Mouse (Mus musculus): ENCODE results near the gene Palm2.
A peak's percentile ranks its signal among the peaks of the same experiment; 100 is the strongest.

Palm2 gene

DNA sequence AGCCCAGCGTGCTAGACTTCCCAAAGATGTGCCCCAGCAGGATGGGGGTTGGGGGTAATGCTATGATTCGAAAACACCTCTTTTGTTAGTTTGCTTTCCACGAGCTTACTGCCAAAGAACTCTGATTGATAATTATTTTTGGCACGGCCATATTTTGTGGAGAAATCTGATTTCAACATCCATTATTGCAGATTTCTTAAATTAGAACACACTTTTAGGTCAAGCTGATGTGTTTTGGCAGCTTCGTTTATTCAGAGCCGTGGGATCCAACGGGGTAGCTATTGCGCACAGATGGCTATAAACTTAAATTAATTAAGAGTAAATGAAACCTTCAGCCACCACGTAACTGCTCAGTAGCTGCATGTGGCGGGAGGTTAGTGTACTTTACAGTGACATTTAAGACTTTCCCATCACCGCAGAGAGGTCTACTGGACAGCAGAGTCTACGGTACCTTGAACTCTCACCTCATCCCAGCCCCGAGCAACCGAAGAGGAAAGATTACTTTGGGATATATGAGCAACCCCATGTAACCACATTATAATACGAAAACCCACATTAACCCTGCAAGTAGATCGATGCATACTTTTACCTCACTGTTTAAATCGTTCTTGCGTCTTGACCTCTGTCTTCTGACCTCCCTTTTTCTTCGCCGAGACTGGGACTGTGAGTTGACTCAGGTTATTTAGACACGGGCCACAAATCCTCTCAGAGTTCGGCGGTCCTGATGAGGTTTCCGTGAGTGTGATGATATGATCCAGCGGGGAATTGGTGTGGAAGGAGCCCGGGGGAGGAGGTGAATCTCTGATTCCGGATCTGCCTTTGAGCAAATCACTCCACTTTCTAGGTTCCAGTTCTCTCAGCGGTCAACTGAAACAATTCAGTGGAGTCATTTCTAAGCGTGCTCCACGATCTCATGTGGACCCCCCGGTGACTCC lies 80.2 kb downstream of the Palm2 start:
- peak in 1 of 2 experiments; percentile 29 for DNase-seq

DNA sequence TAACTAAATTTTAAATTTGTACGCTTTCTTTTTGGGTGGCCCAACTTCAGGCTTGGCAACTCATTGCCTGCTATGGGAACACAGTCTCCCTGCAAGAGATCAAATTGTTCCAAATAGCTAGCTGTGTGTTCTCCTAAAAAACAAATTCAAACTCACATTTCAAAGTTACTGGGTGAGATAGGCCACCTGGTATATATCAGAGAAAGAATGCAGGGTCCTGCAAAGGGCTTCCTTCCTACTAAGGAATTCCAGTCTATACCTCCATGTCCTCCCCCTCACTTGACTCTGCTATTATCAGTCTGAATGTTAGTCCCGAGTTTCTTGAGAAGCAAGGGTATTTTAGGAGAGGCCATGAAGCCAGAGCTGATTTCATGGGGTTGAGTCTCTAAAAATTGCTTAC lies 81.3 kb downstream of the Palm2 start:
- no peak for DNase-seq

DNA sequence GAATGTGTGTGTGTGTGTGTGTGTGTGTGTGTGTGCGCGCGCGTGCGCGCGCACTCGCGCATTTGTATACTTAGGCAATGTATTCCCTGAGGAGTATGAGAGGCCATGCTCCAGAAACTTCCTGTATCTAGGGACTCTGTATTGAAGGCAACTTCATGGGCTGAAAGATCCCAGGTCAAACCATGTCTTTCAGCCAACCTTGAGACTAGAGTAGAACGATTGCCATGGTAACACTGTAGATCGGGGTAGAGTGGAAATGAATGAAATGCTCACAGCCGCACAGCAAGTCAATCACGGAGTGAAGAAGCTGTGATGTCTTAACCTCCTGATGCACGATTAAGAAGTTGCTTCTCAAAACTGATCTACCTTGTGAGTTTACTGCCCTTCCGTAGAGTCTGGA lies 89.4 kb downstream of the Palm2 start:
- no peak for DNase-seq

DNA sequence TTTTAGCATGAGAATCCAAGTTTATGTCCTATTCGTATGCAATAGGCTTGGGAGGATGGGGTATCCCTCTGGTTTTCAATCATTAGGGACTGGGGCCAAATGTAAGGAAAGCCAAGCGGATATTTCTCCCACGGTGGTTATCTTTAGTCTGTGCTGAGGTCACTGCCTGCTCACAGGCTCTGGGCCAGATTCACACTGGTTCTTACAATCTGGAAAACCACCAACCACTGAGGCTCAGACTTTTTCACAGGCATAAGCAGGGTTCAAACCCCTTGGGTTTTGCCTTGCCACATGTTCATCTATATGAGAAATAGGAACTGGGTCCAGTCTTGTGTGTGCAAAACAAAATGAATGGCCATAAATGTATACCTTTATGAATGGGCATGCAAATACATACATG lies 90.4 kb downstream of the Palm2 start:
- no peak for DNase-seq

DNA sequence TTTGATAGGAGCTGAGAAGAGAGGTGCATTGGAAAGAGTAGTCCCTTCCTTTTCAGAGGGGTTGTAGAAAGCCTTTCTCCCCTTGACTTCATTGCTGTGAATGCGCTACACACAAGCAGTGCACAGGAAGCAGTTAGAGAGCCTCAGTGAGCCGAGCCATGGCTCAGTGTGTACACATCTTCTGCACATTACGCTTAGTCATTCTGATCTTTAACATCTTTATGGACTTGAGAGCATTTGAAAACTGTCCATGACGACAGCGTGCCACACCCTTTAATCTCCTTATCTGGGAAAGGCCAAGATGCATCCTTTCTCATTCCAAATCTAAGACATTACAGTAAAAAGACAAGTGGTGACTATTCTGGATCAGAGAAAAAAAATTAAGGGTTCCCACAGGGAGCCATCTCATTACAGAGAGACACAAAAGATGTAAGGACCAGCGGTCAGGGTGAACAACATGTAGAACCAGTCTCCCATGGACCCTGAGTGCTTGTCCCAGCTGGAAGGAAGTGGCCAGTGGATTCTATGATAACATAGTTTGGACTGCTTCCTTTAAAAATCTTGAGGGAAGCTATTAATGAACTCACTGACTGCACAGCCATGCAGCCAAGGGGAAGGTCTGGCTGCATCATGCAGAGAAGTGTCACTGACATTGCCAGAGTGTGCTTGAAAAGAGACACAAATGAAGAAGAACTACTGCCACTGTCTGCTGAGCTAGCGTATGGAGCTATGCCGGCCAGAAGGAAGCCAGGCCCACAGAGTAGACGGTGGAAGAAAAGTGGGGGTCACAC lies 91.4 kb downstream of the Palm2 start:
- no peak for DNase-seq

DNA sequence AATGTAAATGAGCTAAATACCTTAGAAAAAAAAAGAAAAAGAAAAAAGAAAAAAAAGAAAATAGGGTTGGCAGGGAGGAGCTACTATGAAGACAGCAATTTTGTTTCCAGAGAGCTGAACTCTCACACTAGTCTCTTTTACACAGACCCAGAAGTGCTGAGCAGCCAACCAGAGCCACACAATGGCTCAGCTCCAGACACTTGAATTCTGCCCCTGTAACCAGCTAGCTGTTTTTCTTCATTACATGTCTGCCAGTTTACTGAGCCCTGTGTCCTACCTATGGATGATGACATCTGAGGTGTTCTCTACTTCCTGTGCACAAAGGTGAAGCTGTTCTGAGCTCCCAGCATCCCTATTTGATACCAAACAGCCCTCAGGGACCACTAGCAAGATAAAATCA lies 94.2 kb downstream of the Palm2 start:
- DNase-seq = no peak

DNA sequence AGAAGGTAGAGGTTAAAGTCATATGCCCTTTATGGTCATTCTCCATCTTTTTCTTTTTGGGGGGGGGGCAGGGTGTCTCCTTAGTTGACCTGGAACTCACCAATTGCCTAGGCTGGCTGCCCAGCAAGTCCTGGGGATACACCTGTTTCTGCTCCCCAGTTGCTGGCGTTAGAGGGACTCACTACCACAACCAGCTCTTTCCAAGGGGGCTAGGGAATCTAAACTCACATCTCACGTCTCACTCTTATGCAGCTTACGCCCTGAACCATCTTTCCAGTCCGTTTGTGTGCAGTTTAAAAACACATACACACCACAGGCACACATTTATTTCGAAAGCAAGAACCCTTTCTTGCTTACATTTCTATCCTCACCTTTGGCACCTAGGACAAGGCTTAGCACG lies 99.6 kb downstream of the Palm2 start:
- DNase-seq = no peak

DNA sequence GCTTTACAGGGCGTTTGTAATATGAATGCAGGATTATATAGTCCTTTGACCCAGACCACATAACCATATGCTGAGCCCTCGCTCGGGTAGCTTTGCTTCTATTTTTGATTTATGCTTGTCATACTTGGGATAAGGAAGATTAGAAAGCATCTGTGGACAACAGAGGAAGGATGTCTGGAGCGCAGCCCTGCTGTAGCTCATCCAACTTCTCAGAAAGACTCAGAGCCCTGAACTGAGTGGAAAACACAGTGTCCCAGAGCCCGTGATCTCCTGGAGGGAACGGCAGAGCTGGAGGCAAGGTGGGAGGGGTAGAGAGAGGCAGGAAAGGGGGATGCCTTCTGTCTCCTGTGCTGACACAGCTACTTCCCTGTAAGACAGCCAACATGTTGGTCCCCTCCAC lies 100.2 kb downstream of the Palm2 start:
- DNase-seq = no peak

DNA sequence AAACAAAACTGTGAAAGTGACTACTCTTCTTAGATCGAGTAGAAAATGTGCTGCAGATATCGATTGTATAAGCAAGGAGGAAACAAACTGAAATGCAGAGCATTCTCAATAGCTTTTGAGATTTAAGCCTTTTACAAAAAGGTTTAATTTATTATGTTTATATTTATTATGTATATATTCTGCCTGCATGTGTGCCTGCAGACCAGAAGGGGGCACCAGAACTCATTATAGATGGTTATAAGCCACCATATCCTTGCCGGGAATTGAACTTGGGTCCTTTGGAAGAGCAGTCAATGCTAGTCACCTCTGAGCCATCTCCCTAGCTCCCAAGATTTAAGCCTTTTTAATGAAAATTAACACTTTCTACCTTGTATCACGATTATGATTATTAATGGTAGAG lies 101.0 kb downstream of the Palm2 start:
- no peak for DNase-seq

DNA sequence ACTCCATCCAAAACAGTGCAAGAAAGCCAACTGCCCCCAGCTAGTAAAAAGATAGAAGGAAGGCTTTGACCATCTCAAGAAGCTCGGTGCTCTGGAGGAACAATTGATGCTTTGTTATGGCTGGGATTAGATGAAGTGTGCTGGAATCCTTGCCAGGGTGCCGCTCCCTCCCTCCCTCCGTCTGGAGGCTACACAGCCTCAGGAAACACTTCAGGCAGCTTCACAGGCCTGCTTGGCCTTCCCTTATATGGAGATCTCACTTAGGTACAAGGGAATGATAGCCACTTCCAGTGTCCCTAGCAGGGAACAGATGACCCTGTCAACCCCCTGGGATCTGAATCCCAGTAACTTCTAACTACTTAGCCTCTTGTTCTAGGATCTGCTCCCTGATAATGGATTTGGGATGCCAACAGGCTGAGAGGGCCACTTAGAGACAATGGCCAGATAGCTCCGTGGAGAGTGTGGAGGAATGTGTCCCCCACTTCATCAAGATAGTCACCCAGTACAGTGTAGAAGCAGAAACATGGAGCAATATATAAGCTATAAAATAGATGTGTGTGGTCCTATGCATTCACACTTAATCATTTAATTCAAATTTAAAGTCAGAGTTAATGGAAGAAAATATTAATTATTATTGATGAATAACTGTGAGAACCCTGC lies 104.1 kb downstream of the Palm2 start:
- DNase-seq = peak in 1 of 2 experiments; percentile 20

DNA sequence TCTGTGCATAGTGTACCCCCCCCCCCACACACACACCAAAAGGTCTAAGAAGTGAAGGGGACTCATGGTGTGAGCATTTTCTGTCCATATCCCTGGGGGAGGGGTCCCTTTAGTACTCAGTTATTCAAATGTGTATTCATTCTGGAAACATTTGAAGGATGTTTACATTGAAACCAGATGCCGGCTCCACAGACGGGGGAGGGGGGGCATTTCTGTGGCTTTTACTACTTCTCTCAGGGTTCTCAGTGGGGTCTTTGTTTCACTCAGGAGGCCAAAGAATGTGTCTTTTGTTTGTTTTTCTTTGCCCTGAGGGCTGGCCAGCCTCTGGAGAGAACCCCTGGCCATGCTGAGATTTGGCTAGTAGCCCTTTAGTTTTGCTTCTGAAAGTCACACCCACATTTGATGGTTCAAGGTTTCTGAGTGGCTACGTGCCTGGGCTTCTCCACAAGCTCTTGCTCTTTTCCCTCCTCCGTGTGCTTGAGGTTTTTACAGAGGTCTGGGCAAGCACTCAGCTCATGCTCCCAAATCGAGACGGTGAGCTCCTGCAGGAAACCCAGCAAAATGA lies 109.7 kb downstream of the Palm2 start:
- peak; percentile 63 to 74 for DNase-seq

DNA sequence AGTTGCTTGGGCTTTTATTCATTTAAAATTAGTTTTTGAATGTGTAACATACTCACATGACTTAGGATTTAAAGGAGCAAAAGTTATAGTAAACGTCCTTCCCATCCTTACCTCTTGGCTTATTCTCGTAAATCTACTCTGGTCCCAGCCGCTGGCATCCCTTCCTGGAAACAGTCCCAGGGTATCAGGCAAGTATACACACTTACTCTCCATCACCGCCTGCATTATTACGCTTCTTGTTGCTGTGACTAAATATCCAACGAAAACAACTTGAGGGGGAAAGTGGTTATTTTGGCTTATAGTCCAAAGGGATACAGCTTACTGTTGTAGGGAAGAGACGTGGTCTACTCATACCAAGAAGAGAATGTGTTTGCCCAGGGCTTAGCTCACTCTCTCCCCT lies 113.7 kb downstream of the Palm2 start:
- no peak for DNase-seq

DNA sequence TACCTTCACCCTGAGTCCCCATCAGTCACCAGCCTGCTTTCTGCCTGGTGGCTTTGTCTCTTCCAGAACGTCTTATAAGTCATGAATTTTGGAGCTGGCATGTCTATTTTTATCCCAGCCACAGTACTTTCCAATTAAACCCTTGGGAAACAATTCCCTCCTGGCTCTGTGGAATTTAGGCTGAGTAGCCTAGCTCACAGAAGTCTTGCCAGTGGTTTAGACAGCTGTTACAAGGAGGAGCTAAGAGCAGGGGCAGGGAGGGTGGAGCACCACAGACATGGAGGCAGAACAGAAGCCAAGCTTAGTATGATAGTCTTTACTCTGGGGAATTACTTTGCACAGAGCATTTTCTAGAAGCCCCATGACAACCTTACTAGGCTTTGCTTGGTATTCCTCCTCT lies 116.2 kb downstream of the Palm2 start:
- no peak for DNase-seq

DNA sequence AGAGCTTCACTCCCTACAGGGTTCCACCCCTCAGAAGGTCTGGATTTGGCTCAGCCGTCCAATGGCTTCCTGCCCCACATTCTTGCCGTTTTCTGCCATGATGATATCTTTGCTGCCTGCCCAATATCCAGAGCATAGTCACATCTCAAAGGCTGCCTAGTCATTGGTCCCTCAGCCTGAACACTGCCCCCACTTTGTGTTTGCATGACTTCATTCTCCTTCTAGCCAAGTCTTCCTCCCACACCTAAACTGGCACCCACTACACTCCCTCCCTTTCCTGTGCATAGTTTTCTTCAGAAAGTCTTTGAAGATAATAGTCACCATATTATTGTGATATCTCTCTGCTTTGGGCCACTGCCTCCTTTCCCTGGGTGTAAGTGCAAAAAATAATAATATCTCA lies 123.1 kb downstream of the Palm2 start:
- no peak for DNase-seq

DNA sequence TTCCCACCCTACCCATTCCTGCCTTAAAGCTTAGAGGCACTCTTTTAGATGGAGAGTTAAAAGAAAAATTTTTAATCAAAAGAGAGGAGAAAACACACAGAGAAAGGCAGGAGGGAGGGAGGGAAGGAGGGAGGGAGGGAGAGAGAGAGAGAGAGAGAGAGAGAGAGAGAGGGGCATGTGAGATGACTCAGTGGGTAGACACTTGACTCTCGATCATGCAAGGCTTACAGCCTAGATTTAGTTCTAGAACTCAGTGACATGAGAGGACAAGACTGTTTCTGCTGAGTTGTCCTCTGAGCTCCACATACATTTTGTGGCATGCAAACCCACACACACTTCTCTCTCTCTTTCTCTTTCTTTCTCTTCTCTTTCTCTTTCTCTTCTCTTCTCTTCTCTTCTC lies 125.4 kb downstream of the Palm2 start:
- no peak for DNase-seq

DNA sequence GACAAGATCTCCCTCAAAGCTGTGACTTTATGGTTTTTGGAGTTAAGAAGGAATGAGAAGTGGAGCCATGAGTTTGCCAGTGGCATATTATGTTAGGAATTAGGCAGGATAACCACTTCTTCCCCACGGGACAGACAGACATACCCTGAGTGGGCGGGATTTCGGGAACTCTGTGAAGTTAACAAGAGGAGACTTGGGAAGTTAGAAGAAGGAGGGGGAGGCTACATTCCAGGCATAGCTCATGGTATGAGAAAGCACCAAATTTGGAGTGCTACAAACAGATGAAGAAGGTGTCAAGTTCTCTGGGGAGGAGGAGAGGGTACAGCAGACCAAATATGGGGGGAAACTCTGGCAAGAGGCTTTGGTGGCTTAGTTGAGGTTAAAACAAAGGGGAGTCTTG lies 126.0 kb downstream of the Palm2 start:
- no peak for DNase-seq

DNA sequence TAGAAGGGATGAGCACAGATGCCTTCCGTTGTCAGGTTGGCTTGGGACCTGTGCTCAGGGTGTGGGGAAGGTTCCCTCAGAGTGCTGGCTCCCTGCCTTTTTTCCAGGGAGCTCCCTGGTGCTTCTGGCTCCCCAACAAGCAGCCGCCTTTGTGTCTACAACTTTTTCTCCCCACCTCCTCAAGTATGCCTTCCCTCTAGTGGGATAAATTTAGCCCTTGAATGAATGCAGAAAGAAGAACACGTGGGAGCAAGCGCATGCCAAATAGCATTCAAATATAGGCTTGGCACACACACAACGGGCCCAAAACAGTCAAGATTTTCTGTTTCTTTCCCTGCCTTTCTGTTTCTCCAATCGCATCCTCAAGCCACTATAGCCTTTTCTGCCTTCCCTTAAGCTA lies 127.0 kb downstream of the Palm2 start:
- peak; percentile 19 to 36 for DNase-seq

DNA sequence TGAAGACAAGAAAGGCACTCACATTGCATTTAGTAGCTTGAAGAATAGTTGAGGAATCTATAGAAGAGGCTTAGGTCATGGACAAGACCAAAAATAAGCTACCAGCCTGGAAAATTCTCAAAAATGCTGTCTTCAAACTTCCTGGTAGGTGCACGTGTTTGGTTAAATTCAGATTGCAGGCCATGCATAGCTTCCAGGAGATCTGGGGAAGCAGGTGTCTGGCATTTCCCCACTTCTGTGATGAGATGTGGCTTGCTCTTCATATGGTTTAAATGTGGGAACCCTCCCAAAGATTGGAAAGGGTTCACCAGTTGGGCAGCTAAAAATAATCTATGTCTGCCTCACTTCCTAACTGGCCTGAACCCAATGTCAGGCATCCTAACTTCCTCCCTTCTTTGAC lies 131.2 kb downstream of the Palm2 start:
- DNase-seq = no peak

DNA sequence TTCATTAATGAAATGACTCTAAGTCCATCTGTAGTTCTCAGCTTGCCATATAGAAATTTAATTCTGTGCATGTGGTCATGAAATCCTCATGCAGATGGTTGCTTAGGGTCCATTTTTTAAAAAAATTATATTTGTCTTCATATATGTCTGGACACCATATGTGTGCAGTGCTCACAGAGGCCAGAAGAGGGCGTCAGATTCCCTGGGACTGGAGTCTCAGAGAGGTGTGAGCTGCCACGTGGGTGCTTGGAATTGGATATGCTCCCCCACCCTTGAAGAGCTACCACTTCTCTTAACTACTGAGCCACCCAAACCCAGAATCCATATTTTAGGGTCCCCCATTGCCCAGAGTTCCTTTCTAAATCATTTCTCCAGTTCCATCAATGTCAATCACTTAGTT lies 131.8 kb downstream of the Palm2 start:
- no peak for DNase-seq

DNA sequence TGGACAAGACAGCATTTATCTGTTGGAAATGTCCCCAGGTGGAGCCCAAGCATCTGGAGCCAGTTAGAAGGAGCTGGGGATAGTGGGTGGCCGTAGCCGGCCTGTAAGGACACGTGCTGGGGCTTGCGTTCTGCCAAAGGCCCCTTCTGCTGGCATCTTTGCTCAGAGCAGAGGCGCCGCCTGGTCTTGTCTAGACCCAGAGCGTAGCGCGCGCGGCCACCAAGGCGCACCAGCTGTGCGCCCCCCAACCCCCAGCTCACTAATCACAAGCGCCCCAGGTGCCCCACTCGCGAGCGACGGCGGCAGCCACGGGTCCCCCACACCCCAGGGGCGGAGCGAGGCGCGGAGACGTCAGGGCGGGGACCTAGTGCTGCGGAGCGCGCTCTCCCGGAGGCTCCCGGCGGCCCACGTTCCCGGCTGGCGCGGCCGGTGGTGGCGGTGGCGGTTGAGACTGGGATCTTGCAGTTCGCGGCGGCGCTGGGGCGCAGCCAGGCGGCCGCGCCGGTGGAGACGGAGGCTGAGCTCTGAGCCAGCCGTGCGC lies 133.7 kb downstream of the Palm2 start, which contains the start of gene Pakap:
Gene Pakap, plus strand, starts transcription at position 514 of the 541 bp plus-strand sequence.
- DNase-seq = peak; percentile 40 to 56

DNA sequence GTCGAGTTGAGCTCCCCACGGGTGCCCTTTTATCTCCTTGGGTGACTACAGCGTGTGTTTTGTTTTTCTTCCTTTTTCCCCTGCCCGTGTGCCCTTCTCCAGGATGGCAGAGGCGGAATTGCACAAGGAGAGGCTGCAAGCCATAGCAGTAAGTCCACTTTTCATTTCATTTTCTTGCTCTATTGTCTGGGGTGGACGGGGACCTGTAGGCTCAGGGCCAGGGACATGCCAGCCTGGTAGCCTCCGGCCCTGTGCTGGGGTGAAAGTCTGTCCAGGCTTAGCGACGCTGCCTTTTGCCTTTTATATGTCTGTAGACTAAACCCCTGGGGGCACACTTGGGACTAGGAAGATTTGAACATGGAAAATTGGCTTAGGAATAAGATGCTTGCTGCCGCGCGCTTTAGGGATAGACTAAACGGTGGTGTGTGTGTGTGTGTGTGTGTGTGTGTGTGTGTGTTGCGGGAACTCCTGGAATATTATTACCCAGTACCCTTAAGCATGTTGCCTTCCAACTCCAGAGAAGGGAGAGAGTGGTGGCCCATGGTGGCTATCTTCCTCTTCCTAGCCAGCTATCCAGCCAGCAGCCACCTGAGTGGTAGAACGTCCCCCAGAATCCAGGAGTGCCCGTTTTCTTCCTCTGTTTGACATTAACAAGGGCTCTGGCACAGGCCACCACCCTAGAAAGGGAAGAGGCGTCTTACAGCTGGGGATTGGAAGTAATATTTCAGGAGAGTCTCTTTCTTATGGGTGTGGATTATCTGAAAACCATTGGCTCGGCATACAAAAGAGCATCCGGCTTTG lies 134.4 kb downstream of the Palm2 start:
- DNase-seq = no peak

DNA sequence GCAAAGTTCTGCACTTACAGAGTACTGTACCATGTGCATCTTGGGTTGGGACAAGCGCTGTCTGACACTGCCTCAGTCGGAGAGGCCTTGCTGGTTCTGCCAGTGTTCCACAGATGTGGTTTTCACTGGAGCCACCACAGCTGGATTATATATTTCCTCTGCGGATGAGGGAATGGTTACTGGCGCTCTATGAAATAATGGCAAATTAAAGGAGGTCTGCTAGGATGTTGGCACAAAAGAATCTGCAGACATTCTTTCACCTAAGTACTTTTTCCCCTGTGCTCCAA lies 135.0 kb downstream of the Palm2 start:
- DNase-seq = no peak

Measured in lung, adult 18-20 months (tissue).